Mouse (Mus musculus): ENCODE results near the gene Enthd1. TPM values are rescaled to one million over a fixed set of nuclear protein-coding genes. Genes with fewer than 3 reads are reported as not detected.

Gene Enthd1
- total and polyA plus RNA-seq, 2 experiments from 2014 or later = not detected

GRCm38 (mm10) chr15:80538075-80538474, 26.9 kb downstream of the Enthd1 start:
- Histone ChIP-seq H3K27me3 (ENCODE audit: insufficient read depth, low read length) (no peaks in the 10 kb centered on the region), H3K9ac (replicated peaks; ENCODE audit: low read length, poor library complexity, severe bottlenecking) (no peak overlapping the region), H3K4me2 (ENCODE audit: low read depth, low read length, poor library complexity, severe bottlenecking) (no peak overlapping the region), H3K4me3 (ENCODE audit: low read depth, low read length) (no peak overlapping the region), H3K27ac (ENCODE audit: low read depth, low read length) (no peak overlapping the region), H3K36me3 (ENCODE audit: insufficient read depth, low read length) (no peaks in the 10 kb centered on the region), H3K4me1 (ENCODE audit: insufficient read depth, low read length) (no peaks in the 10 kb centered on the region), H3K9me3 (ENCODE audit: low read length) (no peaks in the 10 kb centered on the region)
- 88% methylated on average over 2 of the region's 2 CpGs for WGBS
- no peak for DNase-seq (ENCODE audit: low spot score)
- no peak for TF ChIP-seq CTCF (IDR thresholded peaks at IDR 0.05)
- ATAC-seq (ENCODE audit: low FRiP score) = no peak

- Histone ChIP-seq H3K4me1 (ENCODE audit: insufficient read depth, low read length) (no peaks in the 10 kb centered on the region), H3K27ac (ENCODE audit: low read depth, low read length) (no peak overlapping the region), H3K4me2 (ENCODE audit: low read depth, low read length, poor library complexity, severe bottlenecking) (no peak overlapping the region), H3K27me3 (ENCODE audit: insufficient read depth, low read length) (no peaks in the 10 kb centered on the region), H3K36me3 (ENCODE audit: insufficient read depth, low read length) (no peaks in the 10 kb centered on the region), H3K9me3 (ENCODE audit: low read length) (no peaks in the 10 kb centered on the region), H3K4me3 (ENCODE audit: low read depth, low read length) (no peak overlapping the region), H3K9ac (replicated peaks; ENCODE audit: low read length, poor library complexity, severe bottlenecking) (no peak overlapping the region)
- TF ChIP-seq CTCF (IDR thresholded peaks at IDR 0.05) = no peak
- WGBS = 73% methylated on average over 2 of the region's 2 CpGs
- DNase-seq (ENCODE audit: low spot score) (no peak), ATAC-seq (ENCODE audit: low FRiP score) (no peak)
Measured at GRCm38 (mm10) chr15:80536051-80536450, 28.9 kb downstream of the Enthd1 start.

GRCm38 (mm10) chr15:80533274-80533673, 31.7 kb downstream of the Enthd1 start:
- TF ChIP-seq CTCF (IDR thresholded peaks at IDR 0.05) = no peak
- no peaks in the 10 kb centered on the region for H3K4me1 ChIP-seq (ENCODE audit: insufficient read depth, low read length)
- no peaks in the 10 kb centered on the region for H3K27me3 ChIP-seq (ENCODE audit: insufficient read depth, low read length)
- ATAC-seq (ENCODE audit: low FRiP score) (no peak), DNase-seq (ENCODE audit: low spot score) (no peak)
- no peaks in the 10 kb centered on the region for H3K9me3 ChIP-seq (ENCODE audit: low read length)
- WGBS = 59% methylated on average over 6 of the region's 6 CpGs
- no peak overlapping the region for H3K27ac ChIP-seq (ENCODE audit: low read depth, low read length)
- H3K9ac ChIP-seq (replicated peaks; ENCODE audit: low read length, poor library complexity, severe bottlenecking) = no peak overlapping the region
- H3K36me3 ChIP-seq (ENCODE audit: insufficient read depth, low read length) = no peaks in the 10 kb centered on the region
- no peak overlapping the region for H3K4me2 ChIP-seq (ENCODE audit: low read depth, low read length, poor library complexity, severe bottlenecking)
- no peak overlapping the region for H3K4me3 ChIP-seq (ENCODE audit: low read depth, low read length)

GRCm38 (mm10) chr15:80532281-80533072, 32.5 kb downstream of the Enthd1 start:
- DNase-seq (ENCODE audit: low spot score) (no peak), ATAC-seq (ENCODE audit: low FRiP score) (no peak)
- Histone ChIP-seq H3K9me3 (ENCODE audit: low read length) (no peaks in the 10 kb centered on the region), H3K9ac (replicated peaks; ENCODE audit: low read length, poor library complexity, severe bottlenecking) (no peak overlapping the region), H3K4me3 (ENCODE audit: low read depth, low read length) (no peak overlapping the region), H3K36me3 (ENCODE audit: insufficient read depth, low read length) (no peaks in the 10 kb centered on the region), H3K27me3 (ENCODE audit: insufficient read depth, low read length) (no peaks in the 10 kb centered on the region), H3K27ac (ENCODE audit: low read depth, low read length) (no peak overlapping the region), H3K4me2 (ENCODE audit: low read depth, low read length, poor library complexity, severe bottlenecking) (no peak overlapping the region), H3K4me1 (ENCODE audit: insufficient read depth, low read length) (no peaks in the 10 kb centered on the region)
- TF ChIP-seq CTCF (IDR thresholded peaks at IDR 0.05) = no peak
- 88% methylated on average over 8 of the region's 8 CpGs for WGBS

- Histone ChIP-seq H3K27ac (ENCODE audit: low read depth, low read length) (no peak overlapping the region), H3K9me3 (ENCODE audit: low read length) (no peaks in the 10 kb centered on the region), H3K27me3 (ENCODE audit: insufficient read depth, low read length) (no peaks in the 10 kb centered on the region), H3K36me3 (ENCODE audit: insufficient read depth, low read length) (no peaks in the 10 kb centered on the region), H3K9ac (replicated peaks; ENCODE audit: low read length, poor library complexity, severe bottlenecking) (no peak overlapping the region), H3K4me3 (ENCODE audit: low read depth, low read length) (no peak overlapping the region), H3K4me1 (ENCODE audit: insufficient read depth, low read length) (no peaks in the 10 kb centered on the region), H3K4me2 (ENCODE audit: low read depth, low read length, poor library complexity, severe bottlenecking) (no peak overlapping the region)
- ATAC-seq (ENCODE audit: low FRiP score) (no peak), DNase-seq (ENCODE audit: low spot score) (no peak)
- no peak for TF ChIP-seq CTCF (IDR thresholded peaks at IDR 0.05)
- WGBS = 66% methylated on average over 9 of the region's 9 CpGs
Measured at GRCm38 (mm10) chr15:80531026-80531425, 33.9 kb downstream of the Enthd1 start.

All from midbrain, postnatal 0 days (tissue).